Mouse (Mus musculus): ENCODE measurements around the gene Cacna1d. TPM values are rescaled to one million over a fixed set of nuclear protein-coding genes. Genes with fewer than 3 reads are reported as not detected.

The Cacna1d gene
- polyA plus RNA-seq, 1 experiment from 2014 or later: 1.4 TPM

GRCm38 (mm10) chr14:30166036-30166435, 325.2 kb downstream of the Cacna1d start:
- no peaks in the 10 kb centered on the region for H3K9me3 ChIP-seq (ENCODE audit: control insufficient read depth, low read length)
- H3K9ac ChIP-seq (ENCODE audit: low read length): no peak overlapping the region
- DNase-seq (ENCODE audit: low spot score): no peak
- no peak for ATAC-seq (ENCODE audit: insufficient read depth, low FRiP score, low TSS enrichment)
- no peak overlapping the region for H3K4me3 ChIP-seq (ENCODE audit: low read depth, low read length)
- H3K27me3 ChIP-seq (ENCODE audit: control insufficient read depth, insufficient read depth, low read length): no peaks in the 10 kb centered on the region
- H3K4me2 ChIP-seq (ENCODE audit: low read depth): no peak overlapping the region
- WGBS: 89% methylated on average over 11 of the region's 11 CpGs
- no peaks in the 10 kb centered on the region for H3K36me3 ChIP-seq (ENCODE audit: control insufficient read depth, insufficient read depth, low read length)
- H3K4me1 ChIP-seq (ENCODE audit: control insufficient read depth, insufficient read depth, low read length): no peaks in the 10 kb centered on the region
- no peak overlapping the region for H3K27ac ChIP-seq (ENCODE audit: low read depth, low read length)

GRCm38 (mm10) chr14:30163733-30164708, 327.2 kb downstream of the Cacna1d start:
- H3K27ac ChIP-seq (ENCODE audit: low read depth, low read length): no peak overlapping the region
- H3K4me1 ChIP-seq (ENCODE audit: control insufficient read depth, insufficient read depth, low read length): no peaks in the 10 kb centered on the region
- no peaks in the 10 kb centered on the region for H3K27me3 ChIP-seq (ENCODE audit: control insufficient read depth, insufficient read depth, low read length)
- H3K4me3 ChIP-seq (ENCODE audit: low read depth, low read length): no peak overlapping the region
- no peak for DNase-seq (ENCODE audit: low spot score)
- ATAC-seq (ENCODE audit: insufficient read depth, low FRiP score, low TSS enrichment): no peak
- H3K4me2 ChIP-seq (ENCODE audit: low read depth): no peak overlapping the region
- H3K36me3 ChIP-seq (ENCODE audit: control insufficient read depth, insufficient read depth, low read length): no peaks in the 10 kb centered on the region
- no peak overlapping the region for H3K9ac ChIP-seq (ENCODE audit: low read length)
- H3K9me3 ChIP-seq (ENCODE audit: control insufficient read depth, low read length): no peaks in the 10 kb centered on the region
- WGBS: 79% methylated on average over 20 of the region's 20 CpGs

GRCm38 (mm10) chr14:30147774-30148173, 343.5 kb downstream of the Cacna1d start:
- H3K9me3 ChIP-seq (ENCODE audit: control insufficient read depth, low read length): no peaks in the 10 kb centered on the region
- 48% methylated on average over 7 of the region's 7 CpGs for WGBS
- no peak overlapping the region for H3K9ac ChIP-seq (ENCODE audit: low read length)
- H3K27ac ChIP-seq (ENCODE audit: low read depth, low read length): no peak overlapping the region
- no peak overlapping the region for H3K4me3 ChIP-seq (ENCODE audit: low read depth, low read length)
- no peaks in the 10 kb centered on the region for H3K4me1 ChIP-seq (ENCODE audit: control insufficient read depth, insufficient read depth, low read length)
- no peak overlapping the region for H3K4me2 ChIP-seq (ENCODE audit: low read depth)
- no peaks in the 10 kb centered on the region for H3K27me3 ChIP-seq (ENCODE audit: control insufficient read depth, insufficient read depth, low read length)
- ATAC-seq (ENCODE audit: insufficient read depth, low FRiP score, low TSS enrichment) (no peak), DNase-seq (ENCODE audit: low spot score) (peak; percentile 45)
- H3K36me3 ChIP-seq (ENCODE audit: control insufficient read depth, insufficient read depth, low read length): no peaks in the 10 kb centered on the region

- Histone ChIP-seq H3K4me3 (ENCODE audit: low read depth, low read length) (no peak overlapping the region), H3K9me3 (ENCODE audit: control insufficient read depth, low read length) (no peaks in the 10 kb centered on the region), H3K27me3 (ENCODE audit: control insufficient read depth, insufficient read depth, low read length) (no peaks in the 10 kb centered on the region), H3K4me1 (ENCODE audit: control insufficient read depth, insufficient read depth, low read length) (peaks cover 3% of the 10 kb centered on the region), H3K27ac (ENCODE audit: low read depth, low read length) (no peak overlapping the region), H3K9ac (ENCODE audit: low read length) (no peak overlapping the region), H3K4me2 (ENCODE audit: low read depth) (no peak overlapping the region), H3K36me3 (ENCODE audit: control insufficient read depth, insufficient read depth, low read length) (no peaks in the 10 kb centered on the region)
- DNase-seq (ENCODE audit: low spot score): peak; percentile 46
- ATAC-seq (ENCODE audit: insufficient read depth, low FRiP score, low TSS enrichment): no peak
- 39% methylated on average over 11 of the region's 11 CpGs for WGBS
Measured at GRCm38 (mm10) chr14:30138379-30138964, 352.8 kb downstream of the Cacna1d start.

- no peak for ATAC-seq (ENCODE audit: insufficient read depth, low FRiP score, low TSS enrichment)
- Histone ChIP-seq H3K9me3 (ENCODE audit: control insufficient read depth, low read length) (no peaks in the 10 kb centered on the region), H3K27me3 (ENCODE audit: control insufficient read depth, insufficient read depth, low read length) (no peaks in the 10 kb centered on the region), H3K4me1 (ENCODE audit: control insufficient read depth, insufficient read depth, low read length) (peaks cover 3% of the 10 kb centered on the region), H3K9ac (ENCODE audit: low read length) (no peak overlapping the region), H3K27ac (ENCODE audit: low read depth, low read length) (no peak overlapping the region), H3K36me3 (ENCODE audit: control insufficient read depth, insufficient read depth, low read length) (no peaks in the 10 kb centered on the region), H3K4me3 (ENCODE audit: low read depth, low read length) (no peak overlapping the region), H3K4me2 (ENCODE audit: low read depth) (no peak overlapping the region)
- DNase-seq (ENCODE audit: low spot score): no peak
- 84% methylated on average over 3 of the region's 3 CpGs for WGBS
Measured at GRCm38 (mm10) chr14:30137961-30138360, 353.3 kb downstream of the Cacna1d start.

- no peak overlapping the region for H3K4me3 ChIP-seq (ENCODE audit: low read depth, low read length)
- ATAC-seq (ENCODE audit: insufficient read depth, low FRiP score, low TSS enrichment) (peak; percentile 55; the same call in 1 of the 2 replicates), DNase-seq (ENCODE audit: low spot score) (peak; percentile 84)
- no peaks in the 10 kb centered on the region for H3K27me3 ChIP-seq (ENCODE audit: control insufficient read depth, insufficient read depth, low read length)
- no peak overlapping the region for H3K4me2 ChIP-seq (ENCODE audit: low read depth)
- peaks cover 3% of the 10 kb centered on the region for H3K4me1 ChIP-seq (ENCODE audit: control insufficient read depth, insufficient read depth, low read length)
- H3K9ac ChIP-seq (ENCODE audit: low read length): no peak overlapping the region
- H3K36me3 ChIP-seq (ENCODE audit: control insufficient read depth, insufficient read depth, low read length): no peaks in the 10 kb centered on the region
- no peaks in the 10 kb centered on the region for H3K9me3 ChIP-seq (ENCODE audit: control insufficient read depth, low read length)
- no peak overlapping the region for H3K27ac ChIP-seq (ENCODE audit: low read depth, low read length)
- 17% methylated on average over 8 of the region's 8 CpGs for WGBS
Measured at GRCm38 (mm10) chr14:30136965-30137364, 354.3 kb downstream of the Cacna1d start.

GRCm38 (mm10) chr14:30135351-30135750, 355.9 kb downstream of the Cacna1d start:
- H3K4me2 ChIP-seq (ENCODE audit: low read depth): no peak overlapping the region
- H3K9me3 ChIP-seq (ENCODE audit: control insufficient read depth, low read length): no peaks in the 10 kb centered on the region
- no peaks in the 10 kb centered on the region for H3K36me3 ChIP-seq (ENCODE audit: control insufficient read depth, insufficient read depth, low read length)
- H3K4me3 ChIP-seq (ENCODE audit: low read depth, low read length): no peak overlapping the region
- no peak overlapping the region for H3K9ac ChIP-seq (ENCODE audit: low read length)
- ATAC-seq (ENCODE audit: insufficient read depth, low FRiP score, low TSS enrichment) (no peak), DNase-seq (ENCODE audit: low spot score) (no peak)
- H3K4me1 ChIP-seq (ENCODE audit: control insufficient read depth, insufficient read depth, low read length): peaks cover 3% of the 10 kb centered on the region
- no peaks in the 10 kb centered on the region for H3K27me3 ChIP-seq (ENCODE audit: control insufficient read depth, insufficient read depth, low read length)
- 90% methylated on average over 10 of the region's 10 CpGs for WGBS
- H3K27ac ChIP-seq (ENCODE audit: low read depth, low read length): no peak overlapping the region

GRCm38 (mm10) chr14:30133684-30134083, 357.6 kb downstream of the Cacna1d start:
- DNase-seq (ENCODE audit: low spot score) (no peak), ATAC-seq (ENCODE audit: insufficient read depth, low FRiP score, low TSS enrichment) (no peak)
- H3K4me2 ChIP-seq (ENCODE audit: low read depth): no peak overlapping the region
- H3K4me3 ChIP-seq (ENCODE audit: low read depth, low read length): no peak overlapping the region
- H3K4me1 ChIP-seq (ENCODE audit: control insufficient read depth, insufficient read depth, low read length): peaks cover 2% of the 10 kb centered on the region
- 47% methylated on average over 3 of the region's 3 CpGs for WGBS
- no peak overlapping the region for H3K27ac ChIP-seq (ENCODE audit: low read depth, low read length)
- H3K9ac ChIP-seq (ENCODE audit: low read length): no peak overlapping the region
- no peaks in the 10 kb centered on the region for H3K27me3 ChIP-seq (ENCODE audit: control insufficient read depth, insufficient read depth, low read length)
- no peaks in the 10 kb centered on the region for H3K36me3 ChIP-seq (ENCODE audit: control insufficient read depth, insufficient read depth, low read length)
- H3K9me3 ChIP-seq (ENCODE audit: control insufficient read depth, low read length): no peaks in the 10 kb centered on the region

GRCm38 (mm10) chr14:30131256-30131655, 360.0 kb downstream of the Cacna1d start:
- Histone ChIP-seq H3K4me1 (ENCODE audit: control insufficient read depth, insufficient read depth, low read length) (no peaks in the 10 kb centered on the region), H3K9ac (ENCODE audit: low read length) (no peak overlapping the region), H3K4me3 (ENCODE audit: low read depth, low read length) (no peak overlapping the region), H3K27me3 (ENCODE audit: control insufficient read depth, insufficient read depth, low read length) (no peaks in the 10 kb centered on the region), H3K27ac (ENCODE audit: low read depth, low read length) (no peak overlapping the region), H3K36me3 (ENCODE audit: control insufficient read depth, insufficient read depth, low read length) (no peaks in the 10 kb centered on the region), H3K9me3 (ENCODE audit: control insufficient read depth, low read length) (no peaks in the 10 kb centered on the region), H3K4me2 (ENCODE audit: low read depth) (no peak overlapping the region)
- ATAC-seq (ENCODE audit: insufficient read depth, low FRiP score, low TSS enrichment): no peak
- DNase-seq (ENCODE audit: low spot score): no peak
- 22% methylated on average over 3 of the region's 3 CpGs for WGBS

Measured in neural tube, embryonic 11.5 days (tissue).